Mouse (Mus musculus) gastrocnemius, postnatal 14 days (tissue): Measurements from ENCODE around the gene Shisa2. TPM values are rescaled to one million over a fixed set of nuclear protein-coding genes. Genes with fewer than 3 reads are reported as not detected.

Experiments used
- DNase-seq: peaks from one replicate; pipeline ENCODE4 v3.0.0; 2021; ENCODE audit warnings: mixed read lengths
- intact Hi-C: fragments of 180-260 bp; cut with DNase I; formaldehyde crosslinking; loops from one replicate; pipeline ENCODE4 v1.15.1; 2025; ENCODE audit warnings: low total_unique reads
- total RNA-seq, 2 experiments: library from RNA; stranded (reverse); gene quantifications; 2 replicates each; pipeline ENCODE4 v1.2.3; 2021

Gene Shisa2
- total RNA-seq, 2 experiments from 2014 or later, result 47.3 to 50.9 TPM

DNA sequence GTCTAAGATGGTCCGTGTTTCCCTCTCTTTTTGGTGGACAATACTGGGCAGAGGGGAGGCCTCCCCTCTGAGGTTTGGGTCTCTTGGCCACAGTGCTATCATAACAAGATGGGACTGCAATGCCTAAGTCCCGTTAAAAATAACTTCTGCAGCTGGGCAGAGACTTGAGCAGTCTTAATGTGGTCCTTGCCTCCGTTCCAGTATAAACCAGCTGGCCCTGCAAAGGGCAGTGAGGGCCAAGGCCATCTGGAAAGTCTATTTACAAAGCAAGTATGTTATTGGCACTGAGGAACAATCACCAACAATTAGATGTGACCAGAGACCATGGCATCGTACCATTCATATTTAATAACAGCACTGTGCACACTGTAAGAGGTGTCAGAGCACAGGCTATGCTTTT lies 50.2 kb downstream of the Shisa2 start:
- intact Hi-C loops, result no loop called here
- no peak for DNase-seq

DNA sequence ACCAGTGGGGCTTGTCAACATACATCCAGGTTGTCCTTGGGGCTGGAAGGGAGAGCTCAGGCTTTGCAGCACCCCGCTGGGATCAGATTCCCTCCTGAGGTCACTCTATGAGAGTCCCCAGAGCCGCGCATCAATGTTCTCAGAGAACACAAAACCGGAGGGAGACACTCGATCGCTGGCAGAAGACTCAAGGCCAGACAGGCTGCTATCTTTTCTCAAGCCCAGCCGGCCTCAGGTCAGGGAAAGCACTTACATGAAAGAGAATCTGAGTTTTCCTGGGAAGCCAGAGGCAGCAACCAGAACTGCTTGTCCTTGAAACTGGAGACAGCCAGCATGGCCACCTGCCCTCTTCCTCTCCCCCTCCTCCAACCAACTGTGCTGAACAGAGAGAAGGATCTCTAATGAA lies 52.5 kb downstream of the Shisa2 start:
- peak; percentile 48 for DNase-seq

More for the DNA sequence above, 52.5 kb downstream of the Shisa2 start:
- intact Hi-C loops, result no loop called here

Other genes with a start within 250 kb of the Shisa2 start
- under 1 TPM; 0.31 to 0.47 TPM for gene Phf11c, start 229.9 kb upstream of the Shisa2 start, total RNA-seq
- 1 to 10 TPM; 4.2 to 5.0 TPM for gene Setdb2, start 184.4 kb upstream of the Shisa2 start, total RNA-seq
- gene Cab39l, start 184.3 kb upstream of the Shisa2 start, total RNA-seq, result 10 to 100 TPM; 11.8 to 14.6 TPM
- 10 to 100 TPM; 19.3 to 20.3 TPM for gene Cdadc1, start 27.3 kb upstream of the Shisa2 start, total RNA-seq